Mouse (Mus musculus) activated CD4-positive, CD25-positive, alpha-beta regulatory T cell (primary cell): ENCODE results near the gene Igfals. TPM values are rescaled to one million over a fixed set of nuclear protein-coding genes. Genes with fewer than 3 reads are reported as not detected.

Experiments
- polyA plus RNA-seq, 2 experiments: library from polyadenylated mRNA; unstranded; fragments of 100-300 nt; shearing (Covaris generic); gene quantifications; one replicate each; pipeline ENCODE4 v1.2.1; 2017

Gene Igfals
- polyA plus RNA-seq: not detected

DNA sequence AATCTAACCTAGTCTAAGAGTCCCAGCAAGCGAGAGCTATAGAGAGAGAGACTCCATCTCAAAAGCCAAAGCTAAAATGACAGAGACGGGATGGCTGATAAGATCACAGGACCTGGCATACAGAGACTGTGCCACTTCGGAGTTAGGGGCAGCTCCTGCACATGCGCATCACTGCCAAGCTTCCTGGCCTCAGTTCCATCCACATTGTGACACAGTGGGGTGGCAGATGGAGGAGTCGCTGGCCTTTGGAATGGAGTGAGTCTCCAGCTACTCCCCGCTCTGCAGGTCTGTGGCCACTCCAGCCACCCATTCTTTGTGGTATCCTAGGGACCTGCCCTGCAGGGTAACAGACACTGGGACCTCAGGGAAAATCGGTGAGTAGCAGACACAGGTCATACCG, at the start of gene Igfals:
TSS of gene Igfals (plus strand) at position 222 of the 400 bp plus-strand sequence.

DNA sequence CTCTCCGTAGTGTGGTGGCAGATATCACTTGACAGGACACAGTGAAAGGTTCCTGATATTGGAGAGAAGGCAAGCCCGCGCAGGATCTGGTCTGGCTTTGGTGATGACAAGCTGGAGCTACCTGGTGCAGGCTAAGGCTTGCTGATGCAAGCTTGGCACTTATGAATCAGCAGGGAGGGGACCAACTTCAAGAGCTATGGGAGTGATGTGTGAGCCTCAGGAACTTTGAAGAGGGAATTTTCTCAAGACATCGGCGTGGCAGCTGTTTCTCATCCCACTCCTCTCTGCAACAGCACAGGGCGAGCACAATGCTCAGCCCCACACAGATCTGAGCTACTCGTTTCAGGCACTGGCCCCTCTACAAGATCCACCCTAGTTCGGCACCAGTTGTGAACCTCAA, 26.0 kb upstream of the Igfals start, which contains the start of gene Hagh:
TSS of gene Hagh (plus strand) at position 302 of the 400 bp plus-strand sequence.

DNA sequence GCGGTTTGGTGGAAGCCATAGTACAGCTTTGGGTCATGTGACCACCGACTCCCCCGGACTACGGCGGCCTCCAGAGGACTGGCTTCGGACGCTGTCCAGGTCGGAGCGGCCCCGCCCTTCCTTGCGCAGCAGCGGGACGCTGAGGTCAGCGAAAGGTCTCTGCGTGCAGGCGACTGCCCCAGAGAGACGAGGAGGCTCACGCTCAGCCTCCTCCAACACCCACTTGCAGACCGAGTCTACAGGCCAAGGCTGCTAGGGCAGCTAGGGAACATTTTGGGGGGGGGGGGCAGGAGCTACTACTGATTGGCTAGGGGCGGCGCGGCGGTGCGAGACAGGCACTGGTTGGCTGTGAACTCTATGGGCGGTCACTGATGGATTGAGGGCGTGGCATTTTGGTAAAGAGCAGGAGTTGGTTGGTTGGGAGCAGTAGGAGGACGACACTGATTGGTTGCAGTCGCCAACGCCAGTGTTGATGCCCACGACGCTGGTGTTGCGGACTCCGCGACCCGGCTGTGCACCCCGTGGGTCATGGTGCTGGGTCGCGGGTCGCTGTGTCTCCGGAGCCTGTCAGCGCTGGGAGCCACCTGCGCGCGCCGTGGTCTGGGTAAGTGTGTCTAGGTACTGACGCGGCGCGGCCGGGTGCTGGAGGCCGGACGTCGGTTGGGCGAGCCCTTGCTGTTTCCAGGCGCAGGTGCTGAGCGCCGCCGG, 15.6 kb upstream of the Igfals start, which contains the start of gene Fahd1:
TSS of gene Fahd1 (minus strand) at position 300 of the 708 bp plus-strand sequence.

DNA sequence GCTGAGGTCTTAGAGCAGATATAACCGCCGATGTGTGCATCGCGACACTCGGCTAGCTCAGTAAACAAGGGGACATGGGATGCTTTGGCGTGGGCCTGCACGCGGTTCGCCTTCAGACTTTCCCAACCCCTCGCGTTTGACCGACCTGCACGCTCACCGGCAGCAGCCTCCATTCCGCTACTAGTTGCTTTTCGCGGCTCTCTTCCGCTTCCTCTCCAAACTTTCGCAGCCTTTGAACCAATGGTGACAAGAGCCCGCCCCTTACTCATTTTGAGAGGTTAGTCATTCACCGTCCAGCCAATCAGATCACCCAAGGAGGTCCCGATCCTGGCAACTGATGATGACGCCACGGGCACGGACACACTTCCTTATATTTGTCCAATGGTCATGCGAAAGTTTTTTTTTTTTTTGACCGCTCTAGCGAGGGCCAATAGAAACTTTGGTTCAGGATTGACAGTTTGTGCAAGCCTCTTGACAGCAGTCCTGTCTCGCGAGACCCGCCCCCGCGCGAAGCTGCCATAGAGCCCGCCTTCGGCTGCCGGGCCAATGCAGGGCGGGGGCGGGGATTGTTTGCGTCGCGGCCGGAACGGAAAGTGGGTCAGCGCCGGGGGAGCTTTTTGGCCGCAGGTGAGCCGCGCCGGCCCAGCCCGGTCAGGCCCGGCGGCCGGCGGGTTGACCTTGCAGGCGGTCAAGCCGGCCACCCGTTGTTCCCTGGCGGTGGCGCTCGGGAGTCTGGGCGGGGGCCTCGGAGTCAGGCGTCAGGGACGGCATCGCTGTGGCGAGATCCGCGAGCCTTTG, 20.5 kb downstream of the Igfals start, which contains the start of the genes Nubp2 and Spsb3:
TSS of gene Nubp2 (minus strand) at position 216 of the 798 bp plus-strand sequence.
TSS of gene Spsb3 (plus strand) at position 510 of the 798 bp plus-strand sequence.

GRCm38 (mm10) chr17:24894995-24895547, 29.3 kb downstream of the Igfals start, which contains the start of the genes Eme2 and Mrps34:
TSS of gene Eme2 (minus strand) at chr17:24895087.
TSS of gene Mrps34 (plus strand) at chr17:24895116.

DNA sequence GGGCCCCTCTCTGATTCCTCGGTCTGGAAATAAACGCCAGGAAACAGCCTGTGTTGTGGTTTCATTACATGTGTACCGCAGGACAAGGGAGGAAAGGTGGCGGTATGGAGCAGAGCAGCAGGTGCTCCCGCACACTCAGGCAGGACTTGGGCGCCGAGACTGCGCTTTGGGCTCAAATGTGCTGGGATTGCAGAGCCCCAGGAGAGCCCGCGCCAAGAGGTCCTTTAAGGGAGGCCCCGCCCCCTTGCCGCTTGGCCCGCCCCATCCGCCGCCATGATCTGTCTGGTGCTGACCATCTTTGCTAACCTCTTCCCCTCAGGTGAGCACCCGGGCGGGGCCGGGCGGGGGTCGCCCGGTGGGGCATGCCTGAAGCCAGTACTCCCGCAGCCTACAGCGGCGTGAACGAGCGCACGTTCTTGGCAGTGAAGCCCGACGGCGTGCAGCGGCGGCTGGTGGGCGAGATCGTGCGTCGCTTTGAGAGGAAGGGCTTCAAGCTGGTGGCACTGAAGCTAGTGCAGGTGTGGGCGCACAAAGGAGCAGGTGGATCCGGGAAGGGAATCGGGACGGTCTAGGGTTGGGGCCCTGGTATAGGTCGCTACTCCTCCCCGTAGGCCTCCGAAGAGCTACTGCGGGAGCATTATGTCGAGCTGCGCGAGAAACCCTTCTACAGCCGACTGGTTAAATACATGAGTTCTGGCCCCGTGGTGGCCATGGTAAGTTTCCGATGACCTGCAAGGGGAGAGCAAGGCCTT, 30.6 kb downstream of the Igfals start, which contains the start of gene Nme3:
TSS of gene Nme3 (plus strand) at position 260 of the 752 bp plus-strand sequence.

Other genes starting within 250 kb of the Igfals start
- gene Tsc2, start 233.4 kb upstream of the Igfals start, polyA plus RNA-seq: 10 to 100 TPM; 29.8 to 34.8 TPM
- gene Nthl1, start 233.3 kb upstream of the Igfals start, polyA plus RNA-seq: 1 to 10 TPM; 3.1 to 6.3 TPM
- under 1 TPM in 1 of 2 experiments, not detected in 1; 0.45 TPM for gene Slc9a3r2, start 215.7 kb upstream of the Igfals start, polyA plus RNA-seq
- under 1 TPM in 1 of 2 experiments, not detected in 1; 0.35 TPM for gene Npw, start 207.5 kb upstream of the Igfals start, polyA plus RNA-seq
- 10 to 100 TPM; 14.7 to 16.2 TPM for gene Zfp598, start 196.3 kb upstream of the Igfals start, polyA plus RNA-seq
- 1 to 10 TPM in 1 of 2 experiments, under 1 TPM in 1; 0.92 to 1.0 TPM for gene Syngr3, start 176.0 kb upstream of the Igfals start, polyA plus RNA-seq
- gene Gfer, start 169.8 kb upstream of the Igfals start, polyA plus RNA-seq: 10 to 100 TPM; 34.1 to 41.6 TPM
- 1 to 10 TPM; 1.3 to 1.4 TPM for gene Noxo1, start 169.8 kb upstream of the Igfals start, polyA plus RNA-seq
- 10 to 100 TPM; 50.5 to 56.8 TPM for gene Tbl3, start 158.3 kb upstream of the Igfals start, polyA plus RNA-seq
- under 1 TPM; 0.18 to 0.50 TPM for gene Rnf151, start 147.9 kb upstream of the Igfals start, polyA plus RNA-seq
- 1,000 to 10,000 TPM in 1 of 2 experiments, 100 to 1,000 TPM in 1; 636 to 1,022 TPM for gene Rps2, start 147.9 kb upstream of the Igfals start, polyA plus RNA-seq
- gene Ndufb10, start 141.5 kb upstream of the Igfals start, polyA plus RNA-seq: 100 to 1,000 TPM; 191 to 287 TPM
- under 1 TPM; 0.16 to 0.18 TPM for gene Rpl3l, start 138.2 kb upstream of the Igfals start, polyA plus RNA-seq
- gene Msrb1, start 129.4 kb upstream of the Igfals start, polyA plus RNA-seq: 10 to 100 TPM; 20.5 to 22.6 TPM
- not detected for gene Hs3st6, start 113.0 kb upstream of the Igfals start, polyA plus RNA-seq
- gene Meiob, start 61.7 kb upstream of the Igfals start, polyA plus RNA-seq: not detected
- gene Hagh, start 25.9 kb upstream of the Igfals start, polyA plus RNA-seq: 10 to 100 TPM; 31.4 to 43.7 TPM
- gene Fahd1, start 15.6 kb upstream of the Igfals start, polyA plus RNA-seq: 1 to 10 TPM; 2.1 to 2.5 TPM
- 100 to 1,000 TPM; 110 to 137 TPM for gene Nubp2, start 20.4 kb downstream of the Igfals start, polyA plus RNA-seq
- 10 to 100 TPM; 55.8 to 76.0 TPM for gene Spsb3, start 20.6 kb downstream of the Igfals start, polyA plus RNA-seq
- gene Eme2, start 29.1 kb downstream of the Igfals start, polyA plus RNA-seq: 10 to 100 TPM; 35.1 to 39.1 TPM
- gene Mrps34, start 29.1 kb downstream of the Igfals start, polyA plus RNA-seq: 100 to 1,000 TPM in 1 of 2 experiments, 10 to 100 TPM in 1; 86.5 to 135 TPM
- gene Nme3, start 30.5 kb downstream of the Igfals start, polyA plus RNA-seq: 10 to 100 TPM; 51.3 to 58.1 TPM
- 10 to 100 TPM; 30.5 to 33.8 TPM for gene Mapk8ip3, start 71.0 kb downstream of the Igfals start, polyA plus RNA-seq
- gene Jpt2, start 94.7 kb downstream of the Igfals start, polyA plus RNA-seq: 10 to 100 TPM; 29.2 to 35.8 TPM
- gene Cramp1l, start 149.8 kb downstream of the Igfals start, polyA plus RNA-seq: 10 to 100 TPM in 1 of 2 experiments, 1 to 10 TPM in 1; 7.4 to 11.0 TPM
- gene Ift140, start 150.1 kb downstream of the Igfals start, polyA plus RNA-seq: 10 to 100 TPM; 13.6 to 14.1 TPM
- gene Tmem204, start 217.6 kb downstream of the Igfals start, polyA plus RNA-seq: 1 to 10 TPM in 1 of 2 experiments, under 1 TPM in 1; 0.91 to 1.0 TPM
- 10 to 100 TPM; 18.6 to 21.5 TPM for gene Telo2, start 250.0 kb downstream of the Igfals start, polyA plus RNA-seq